Mouse (Mus musculus): ENCODE results near the gene Olfr640.

Gene Olfr640

GRCm38 (mm10) chr7:104025473-104025872 is at the start of gene Olfr640:
Olfr640 (minus strand) TSS chr7:104025573.
- no peak for DNase-seq (ENCODE audit: low read depth, low spot score)

DNA sequence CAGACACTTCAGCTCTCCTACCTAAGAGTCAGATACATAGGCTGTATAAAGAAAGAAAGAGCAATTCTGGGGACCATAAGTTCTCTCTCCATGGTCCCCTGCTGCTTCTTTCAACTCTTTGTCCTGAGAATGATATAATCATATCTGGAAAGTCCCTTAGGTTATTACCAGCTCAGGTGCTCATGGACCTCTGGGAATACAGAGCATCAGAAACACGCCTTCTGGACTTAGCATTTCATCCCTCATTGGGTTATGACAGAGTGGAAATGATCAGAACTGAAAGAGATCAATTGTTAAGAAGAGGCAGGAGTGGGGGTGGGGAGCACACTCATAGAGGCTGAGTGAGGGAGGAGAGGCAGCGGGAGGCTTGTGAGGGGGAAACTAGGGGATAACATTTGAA is 46.4 kb upstream of the Olfr640 start, which contains the start of gene Olfr644:
Gene Olfr644 (minus strand): TSS at position 101 of the 400 bp plus-strand sequence.
- DNase-seq (ENCODE audit: low read depth, low spot score): no peak

DNA sequence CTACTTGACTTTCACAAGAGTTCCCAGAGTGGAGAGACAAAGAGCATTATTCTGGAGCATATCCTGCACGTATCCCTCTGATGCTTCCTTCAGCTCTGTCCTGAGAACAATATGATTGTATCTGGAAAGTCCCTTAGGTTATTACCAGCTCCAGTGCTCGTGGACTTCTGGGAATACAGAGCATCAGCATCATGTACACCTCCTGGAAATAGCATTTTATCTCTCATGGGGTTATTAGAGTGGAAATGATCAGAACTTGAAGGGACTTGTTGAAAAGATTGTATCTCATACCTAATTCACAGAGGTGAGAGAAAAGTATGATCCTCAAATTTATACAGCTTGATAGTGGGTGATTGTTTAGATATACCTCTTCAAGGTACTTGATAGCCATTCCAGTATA is 36.0 kb upstream of the Olfr640 start, which contains the start of gene 4930516K23Rik:
Gene 4930516K23Rik (minus strand): TSS at position 101 of the 400 bp plus-strand sequence.
- no peak for DNase-seq (ENCODE audit: low read depth, low spot score)

- DNase-seq (ENCODE audit: low read depth, low spot score): no peak
Measured at GRCm38 (mm10) chr7:104059215-104059614, 33.8 kb upstream of the Olfr640 start.

GRCm38 (mm10) chr7:104052566-104052965 is 27.2 kb upstream of the Olfr640 start, which contains the start of gene Olfr642:
Olfr642 (minus strand) TSS chr7:104052666.
- DNase-seq (ENCODE audit: low read depth, low spot score): no peak

DNA sequence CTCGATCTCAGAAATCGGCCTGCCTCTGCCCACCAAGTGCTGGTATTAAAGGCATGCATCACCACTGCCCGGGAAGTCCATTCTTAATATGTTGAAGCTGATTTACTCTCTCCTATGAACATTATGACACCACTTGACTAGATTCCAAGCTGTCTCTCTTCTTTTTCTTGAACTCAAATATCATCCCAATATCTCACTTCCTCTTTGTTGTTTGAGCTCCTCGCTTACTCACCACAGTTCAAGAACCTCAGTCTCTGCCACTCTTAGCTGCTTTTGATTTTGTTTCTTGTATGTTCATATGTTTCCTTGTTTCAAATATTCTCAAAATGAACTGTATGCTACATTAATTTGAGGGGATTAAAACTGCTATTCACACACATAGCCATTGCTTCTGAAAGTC is 25.4 kb upstream of the Olfr640 start:
- no peak for DNase-seq (ENCODE audit: low read depth, low spot score)

DNA sequence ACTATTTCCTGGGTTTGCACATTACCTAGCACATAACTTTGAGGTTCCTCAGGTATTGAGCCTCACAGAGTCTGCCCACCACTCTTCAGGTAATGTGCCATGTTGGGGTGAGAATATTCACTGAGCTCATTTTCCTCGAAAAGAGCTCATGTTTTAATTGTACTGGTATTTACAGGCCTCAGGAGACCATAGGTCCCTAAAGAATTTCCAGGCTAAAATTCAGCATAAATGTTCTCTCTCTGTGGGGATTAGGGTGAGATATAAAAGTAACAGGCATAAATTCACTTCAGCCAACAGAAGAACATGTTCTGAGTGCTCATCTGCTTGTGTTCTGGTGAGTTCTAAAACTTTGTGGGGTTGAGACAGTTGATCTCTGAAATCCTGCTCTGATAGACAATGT is 9.8 kb upstream of the Olfr640 start, which contains the start of gene Olfr641:
Gene Olfr641 (plus strand): TSS at position 301 of the 400 bp plus-strand sequence.
- no peak for DNase-seq (ENCODE audit: low read depth, low spot score)

DNA sequence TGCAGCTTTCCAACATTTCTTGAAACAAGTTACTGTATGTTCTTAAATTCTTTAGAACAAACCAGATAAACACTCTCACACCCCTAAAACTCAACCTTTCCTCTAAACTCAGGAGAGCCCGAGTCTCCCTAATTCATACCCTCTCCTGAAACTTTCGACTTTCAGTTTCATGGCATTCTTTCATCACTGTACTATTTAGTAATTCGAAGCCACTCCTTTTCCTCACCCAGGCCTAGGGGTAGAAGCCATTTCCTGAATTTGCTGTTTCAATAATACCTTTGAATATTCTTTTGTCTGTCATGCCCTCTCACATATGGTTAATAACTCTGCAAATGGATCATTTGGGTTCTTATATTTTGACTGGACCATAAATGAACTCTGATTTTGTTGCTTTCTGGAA is 1.6 kb upstream of the Olfr640 start:
- DNase-seq (ENCODE audit: low read depth, low spot score): no peak

DNA sequence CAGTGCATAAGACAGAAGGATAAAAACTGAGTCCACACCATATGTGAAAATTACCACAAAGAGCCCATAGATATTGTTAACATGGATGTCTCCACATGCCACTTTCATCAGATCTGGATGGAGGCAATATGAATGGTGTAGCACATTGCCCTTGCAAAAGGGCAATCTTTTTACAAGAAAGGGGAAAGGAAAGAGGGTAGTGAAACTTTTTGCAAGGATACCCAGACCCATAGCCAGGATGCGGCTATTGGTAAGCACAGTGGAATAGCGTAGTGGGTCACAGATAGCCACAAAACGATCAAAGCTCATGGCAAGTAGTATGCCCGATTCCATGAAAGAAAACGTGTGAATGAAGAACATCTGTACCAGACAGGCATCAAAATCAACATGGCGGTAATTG is 3.7 kb downstream of the Olfr640 start:
- no peak for DNase-seq (ENCODE audit: low read depth, low spot score)

DNA sequence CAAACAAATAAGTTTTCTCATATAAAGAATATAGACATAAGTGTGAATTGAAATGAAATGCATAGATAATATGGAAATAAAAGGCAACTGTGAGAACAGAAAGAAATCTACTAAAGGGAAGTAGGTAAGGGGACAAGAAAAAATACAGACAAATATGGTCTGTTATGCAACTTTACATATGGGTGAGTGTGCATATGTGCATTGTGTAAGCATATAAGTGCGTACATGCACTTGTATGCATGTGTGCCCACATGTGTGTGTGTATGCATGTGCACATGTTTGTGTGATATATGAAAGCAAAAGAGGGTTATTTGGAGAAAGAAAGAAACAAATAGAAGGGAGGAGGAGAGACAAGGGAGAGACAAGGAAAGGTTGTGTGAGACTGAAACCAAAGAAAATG is 6.4 kb downstream of the Olfr640 start:
- no peak for DNase-seq (ENCODE audit: low read depth, low spot score)

DNA sequence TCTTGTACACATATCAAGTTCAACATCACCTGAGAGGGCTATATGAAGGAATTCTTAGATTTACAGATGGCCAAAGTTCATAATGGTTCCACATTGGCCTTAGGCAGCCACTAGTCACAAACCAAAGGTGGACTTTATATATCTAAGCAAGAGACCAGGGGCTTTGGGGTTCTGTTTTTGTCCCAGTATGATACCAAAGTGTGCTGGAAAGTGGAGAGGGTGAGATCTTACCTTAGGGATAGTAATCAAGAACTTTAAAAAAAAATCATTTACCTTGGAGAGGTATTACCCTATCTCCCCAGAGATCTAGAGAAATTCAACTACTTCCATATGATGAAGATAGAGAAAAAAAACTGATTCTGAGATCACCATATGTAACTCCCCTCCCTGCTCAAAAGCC is 8.2 kb downstream of the Olfr640 start, which contains the start of gene Olfr639:
Gene Olfr639 (minus strand): TSS at position 101 of the 400 bp plus-strand sequence.
- DNase-seq (ENCODE audit: low read depth, low spot score): no peak

GRCm38 (mm10) chr7:103999124-103999523 is 26.2 kb downstream of the Olfr640 start:
- no peak for DNase-seq (ENCODE audit: low read depth, low spot score)

DNA sequence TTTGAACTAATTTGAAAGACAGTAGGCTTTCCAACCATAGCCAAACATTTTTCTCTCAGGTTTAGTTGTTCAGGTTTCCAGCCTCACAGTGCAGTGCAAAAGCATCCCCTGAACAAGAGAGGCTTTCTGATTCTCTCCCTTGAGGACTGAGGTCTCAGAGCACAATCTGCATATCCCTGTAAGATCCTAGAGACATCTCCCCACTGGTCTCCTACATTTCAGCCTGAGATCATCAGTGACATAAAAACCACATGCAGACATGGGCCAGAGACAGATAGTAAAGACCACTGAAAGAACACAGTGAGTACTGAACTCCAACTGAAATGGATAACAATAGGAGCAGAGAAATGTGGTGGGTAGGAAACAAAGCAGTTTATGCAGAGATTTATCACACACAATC is 26.9 kb downstream of the Olfr640 start, which contains the start of gene Olfr638:
Gene Olfr638 (plus strand): TSS at position 301 of the 400 bp plus-strand sequence.
- no peak for DNase-seq (ENCODE audit: low read depth, low spot score)

GRCm38 (mm10) chr7:103971782-103972181 is 53.6 kb downstream of the Olfr640 start:
- DNase-seq (ENCODE audit: low read depth, low spot score): no peak

DNA sequence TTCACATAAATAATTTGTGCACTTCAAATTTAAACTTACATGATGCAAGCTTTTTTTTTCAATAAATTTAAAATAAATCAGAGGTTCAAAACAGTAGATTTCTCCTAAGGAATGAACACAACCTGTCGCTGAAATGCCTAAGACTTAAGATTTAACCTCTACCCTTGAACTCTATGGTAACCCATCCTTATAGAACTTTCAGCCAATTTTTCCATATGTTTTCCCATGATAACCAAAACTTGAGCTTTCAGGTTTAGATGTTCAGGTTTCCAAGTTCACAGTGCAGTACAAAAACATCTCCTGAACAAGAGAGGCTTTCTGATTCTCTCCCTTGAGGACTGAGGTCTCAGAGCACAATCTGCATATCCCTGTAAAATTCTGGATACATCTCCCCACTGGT is 54.5 kb downstream of the Olfr640 start, which contains the start of gene Olfr635:
Gene Olfr635 (plus strand): TSS at position 301 of the 400 bp plus-strand sequence.
- DNase-seq (ENCODE audit: low read depth, low spot score): no peak
